In genomic region chr19:55545529-55545928, GRCm38 (mm10) we compare ENCODE assay signal across 8 mouse cellular contexts.
DNase-seq lines count a peak whose midpoint lies in the region; ATAC-seq lines count a peak whose summit lies in the region.

No protein-coding gene starts in this region.

- intact Hi-C loops in left cerebral cortex, postnatal 25 days (cut with DNase I), result loop anchor here (10.0 kb wide), 1 partner anchor 329 kb away; no protein-coding TSS in a partner anchor

- H3K9me3 ChIP-seq in intestine, embryonic 14.5 days (ENCODE audit: control insufficient read depth, low read length), result no peaks in the 10 kb centered on the region
- H3K9me3 ChIP-seq in midbrain, embryonic 10.5 days (replicated peaks), result no peaks in the 10 kb centered on the region

- H3K27ac ChIP-seq in intestine, embryonic 14.5 days (ENCODE audit: low read depth), result no peak overlapping the region
- H3K27ac ChIP-seq in midbrain, embryonic 10.5 days (replicated peaks), result no peak overlapping the region

- ATAC-seq in intestine, embryonic 14.5 days (replicated peaks; ENCODE audit: low FRiP score, low TSS enrichment, low read depth), result peak; percentile 69; the same call in 1 of the 2 replicates
- ATAC-seq in activated CD4-positive, CD25-positive, alpha-beta regulatory T cell, adult 4 months, result no peak

- H3K4me3 ChIP-seq in intestine, embryonic 14.5 days (ENCODE audit: low read depth, low read length), result no peak overlapping the region
- no peak overlapping the region for H3K4me3 ChIP-seq in midbrain, embryonic 10.5 days

- no peaks in the 10 kb centered on the region for H3K27me3 ChIP-seq in intestine, embryonic 14.5 days (replicated peaks; ENCODE audit: control insufficient read depth, insufficient read depth, low read length)
- H3K27me3 ChIP-seq in midbrain, embryonic 10.5 days (ENCODE audit: low read depth, poor library complexity, severe bottlenecking), result peaks cover 39% of the 10 kb centered on the region; the same call in 1 of the 2 replicates

- H3K4me1 ChIP-seq in intestine, embryonic 14.5 days (replicated peaks; ENCODE audit: control insufficient read depth, insufficient read depth, low read length), result peaks cover 12% of the 10 kb centered on the region
- H3K4me1 ChIP-seq in midbrain, embryonic 10.5 days, result peaks cover 11% of the 10 kb centered on the region; the same call in 1 of the 2 replicates

- H3K36me3 ChIP-seq in intestine, embryonic 14.5 days (ENCODE audit: control insufficient read depth, insufficient read depth, low read length), result no peaks in the 10 kb centered on the region
- H3K36me3 ChIP-seq in midbrain, embryonic 10.5 days, result no peaks in the 10 kb centered on the region

- no peak overlapping the region for H3K9ac ChIP-seq in intestine, embryonic 14.5 days (ENCODE audit: low read length)

- 35% methylated on average over 9 of the region's 9 CpGs for WGBS in intestine, embryonic 14.5 days
- 29% methylated on average over 9 of the region's 9 CpGs for WGBS in midbrain, embryonic 10.5 days

- peak; percentile 95 for DNase-seq in ZHBTc4 (ENCODE audit: low read depth, low spot score)
- DNase-seq in cerebellum, adult 9-10 months, result peak; percentile 43
- peak; percentile 58 to 73 for DNase-seq in frontal cortex, postnatal 36 days (ENCODE audit: low spot score in 2 of 2)
- DNase-seq in intestine, embryonic 14.5 days (ENCODE audit: low spot score), result peak; percentile 89
- peak; percentile 67 to 72 for DNase-seq in left cerebral cortex, postnatal 25 days (ENCODE audit: low spot score in 2 of 2)
- peak; percentile 79 for DNase-seq in midbrain, embryonic 10.5 days (ENCODE audit: low spot score)
- peak; percentile 51 to 78 for DNase-seq in spleen, adult 18-20 months

- no peak overlapping the region for H3K4me2 ChIP-seq in intestine, embryonic 14.5 days (ENCODE audit: low read length)

Comparison
In these comparisons a context has a peak if more than half of its experiments do, and no peak if none do; other contexts are left out.
1. DNase-seq: peak in every context shown above with its lines; median percentile 95 in ZHBTc4; 89 in intestine, embryonic 14.5 days; 79 in midbrain, embryonic 10.5 days; 70 in left cerebral cortex, postnatal 25 days; 66 in frontal cortex, postnatal 36 days; 64 in spleen, adult 18-20 months; 43 in cerebellum, adult 9-10 months.